ENCODE assay signal across 13 mouse cellular contexts in the genomic region with DNA sequence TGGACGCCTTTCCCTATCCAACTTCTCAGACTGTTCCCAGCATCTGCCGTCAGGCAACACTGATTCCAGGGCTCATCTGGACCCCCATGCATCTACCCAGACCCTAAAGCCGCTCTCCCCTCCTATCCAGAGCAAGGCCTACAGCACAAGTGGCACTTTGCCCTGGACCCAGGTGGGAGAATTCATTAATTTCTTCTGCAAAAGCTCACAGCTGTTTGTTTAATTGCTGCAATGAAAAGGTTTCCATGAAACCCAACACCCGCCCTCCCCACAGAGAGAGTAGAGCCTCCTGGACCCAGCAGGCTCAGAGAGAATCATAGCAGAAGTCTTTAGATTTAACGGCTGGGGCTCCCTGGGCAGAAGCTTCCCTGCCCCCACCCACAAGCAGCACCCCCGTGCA. TPM values are rescaled to one million over a fixed set of nuclear protein-coding genes. Genes with fewer than 3 reads are reported as not detected.
A peak's percentile ranks its signal among the peaks of the same experiment; 100 is the strongest.
DNase-seq lines count a peak whose midpoint lies in the region; ATAC-seq and TF ChIP-seq lines count a peak whose summit lies in the region.
"Had no signal": no experiment of that assay in that cellular context is flagged by ENCODE, and none has a peak within 500 bp of the region (broad histone marks: within the 10 kb centered on the region; RNA-seq: fewer than 3 reads in every experiment).

No protein-coding gene starts in this region.

- no peaks in the 10 kb centered on the region for H3K36me3 ChIP-seq in embryonic facial prominence, embryonic 14.5 days (ENCODE audit: control insufficient read depth, insufficient read depth, low read length)
- H3K36me3 ChIP-seq in hindbrain, embryonic 11.5 days (ENCODE audit: control insufficient read depth, insufficient read depth, low read length): no peaks in the 10 kb centered on the region
- H3K36me3 ChIP-seq in limb, embryonic 15.5 days: no peaks in the 10 kb centered on the region
- H3K36me3 ChIP-seq: heart, embryonic 10.5 days had no signal

- peaks cover 35% of the 10 kb centered on the region for H3K4me1 ChIP-seq in embryonic facial prominence, embryonic 14.5 days (ENCODE audit: control insufficient read depth, insufficient read depth, low read length)
- H3K4me1 ChIP-seq in hindbrain, embryonic 11.5 days (replicated peaks; ENCODE audit: control insufficient read depth, insufficient read depth, low read length): peaks cover 19% of the 10 kb centered on the region
- H3K4me1 ChIP-seq in limb, embryonic 15.5 days: peaks cover 47% of the 10 kb centered on the region

- TF ChIP-seq CTCF in layer of hippocampus, adult 2 months (conservative IDR thresholded peaks at IDR 0.05): no peak

- peak overlapping the region; percentile 15; the same call in 1 of the 2 replicates for H3K4me3 ChIP-seq in layer of hippocampus, adult 2 months
- H3K4me3 ChIP-seq in embryonic facial prominence, embryonic 14.5 days (ENCODE audit: low read depth, low read length): no peak overlapping the region
- H3K4me3 ChIP-seq in hindbrain, embryonic 11.5 days (ENCODE audit: low read depth, low read length): no peak overlapping the region
- H3K4me3 ChIP-seq in limb, embryonic 15.5 days: no peak overlapping the region
- H3K4me3 ChIP-seq: heart, embryonic 10.5 days had no signal

- H3K9ac ChIP-seq in embryonic facial prominence, embryonic 14.5 days (ENCODE audit: low read depth, low read length): no peak overlapping the region
- no peak overlapping the region for H3K9ac ChIP-seq in hindbrain, embryonic 11.5 days (ENCODE audit: low read depth, low read length)
- no peak overlapping the region for H3K9ac ChIP-seq in limb, embryonic 15.5 days

- peak; percentile 17; the same call in 1 of the 2 replicates for ATAC-seq in embryonic facial prominence, embryonic 14.5 days (ENCODE audit: low read depth)
- ATAC-seq in hindbrain, embryonic 11.5 days (ENCODE audit: low FRiP score): no peak
- no peak for ATAC-seq in limb, embryonic 15.5 days (ENCODE audit: insufficient number of reproducible peaks, low FRiP score, low TSS enrichment, low read depth)

- no peaks in the 10 kb centered on the region for H3K9me3 ChIP-seq in embryonic facial prominence, embryonic 14.5 days (ENCODE audit: control insufficient read depth, low read length)
- no peaks in the 10 kb centered on the region for H3K9me3 ChIP-seq in hindbrain, embryonic 11.5 days (ENCODE audit: control insufficient read depth, low read length)
- H3K9me3 ChIP-seq in limb, embryonic 15.5 days: no peaks in the 10 kb centered on the region
- H3K9me3 ChIP-seq: heart, embryonic 10.5 days had no signal

- no peaks in the 10 kb centered on the region for H3K27me3 ChIP-seq in embryonic facial prominence, embryonic 14.5 days (replicated peaks; ENCODE audit: control insufficient read depth, insufficient read depth, low read length)
- H3K27me3 ChIP-seq in hindbrain, embryonic 11.5 days (ENCODE audit: control insufficient read depth, insufficient read depth, low read length): no peaks in the 10 kb centered on the region
- H3K27me3 ChIP-seq in limb, embryonic 15.5 days: no peaks in the 10 kb centered on the region

- WGBS in embryonic facial prominence, embryonic 14.5 days: 48% methylated on average over 6 of the region's 6 CpGs
- WGBS in hindbrain, embryonic 11.5 days: 55% methylated on average over 6 of the region's 6 CpGs
- WGBS in limb, embryonic 15.5 days: 33% methylated on average over 6 of the region's 6 CpGs

- H3K4me2 ChIP-seq in embryonic facial prominence, embryonic 14.5 days (ENCODE audit: low read depth, low read length): no peak overlapping the region
- no peak overlapping the region for H3K4me2 ChIP-seq in hindbrain, embryonic 11.5 days (replicated peaks; ENCODE audit: low read depth, low read length)
- 0 out of 2 replicates have a peak overlapping the region, but pooled peaks have one; percentile 6 for H3K4me2 ChIP-seq in limb, embryonic 15.5 days

- DNase-seq in layer of hippocampus, adult 2 months (ENCODE audit: low spot score in 2 of 2): no peak
- DNase-seq in layer of hippocampus, adult 9-11 months: no peak
- DNase-seq in embryonic facial prominence, embryonic 14.5 days (ENCODE audit: low spot score): peak; percentile 66
- no peak for DNase-seq in hindbrain, embryonic 11.5 days (ENCODE audit: low spot score)
- DNase-seq in retina, embryonic 14.5 days (ENCODE audit: low spot score): no peak
- no peak for DNase-seq in gastrocnemius, postnatal 10 days
- DNase-seq in left cerebral cortex, adult 18-20 months (ENCODE audit: low spot score in 2 of 2): no peak
- DNase-seq: kidney, postnatal 4 days; lung, embryonic 14.5 days; right cerebral cortex, postnatal 4 days had no signal

- peak overlapping the region; percentile 87 for H3K27ac ChIP-seq in layer of hippocampus, adult 2 months
- no peak overlapping the region for H3K27ac ChIP-seq in embryonic facial prominence, embryonic 14.5 days (replicated peaks; ENCODE audit: low read depth, low read length)
- H3K27ac ChIP-seq in hindbrain, embryonic 11.5 days (ENCODE audit: low read depth, low read length): 0 out of 2 replicates have a peak overlapping the region, but pooled peaks have one; percentile 2
- peak overlapping the region; percentile 38 for H3K27ac ChIP-seq in limb, embryonic 15.5 days
- H3K27ac ChIP-seq: heart, embryonic 10.5 days had no signal

RNA-seq across cellular contexts. Expression of gene Ankrd13b, which starts 4.2 kb away (rescaled TPM):
- total RNA-seq in layer of hippocampus, adult 2 months (2021): 10 to 100 TPM; 80.1 to 81.7 TPM
- 11.4 and 11.6 TPM in 2 replicates for polyA plus RNA-seq in embryonic facial prominence, embryonic 14.5 days (2014; fragmentation: Nextera tagmentation; extraction: Ambion mirVana)
- polyA plus RNA-seq in hindbrain, embryonic 11.5 days (2014; fragmentation: Nextera tagmentation; extraction: Ambion mirVana): 13.1 and 13.9 TPM in 2 replicates
- 5.0 and 7.2 TPM in 2 replicates for polyA plus RNA-seq in limb, embryonic 15.5 days (2015; fragmentation: Nextera tagmentation; extraction: Ambion mirVana)
- total RNA-seq in gastrocnemius, postnatal 10 days (2021): 1 to 10 TPM; 7.2 to 9.3 TPM
- total RNA-seq in left cerebral cortex, adult 18-20 months (2021): 10 to 100 TPM; 80.5 to 82.5 TPM

RNA-seq across cellular contexts. Expression of gene Git1, which starts 8.1 kb away (rescaled TPM):
- 100 to 1,000 TPM; 295 to 316 TPM for total RNA-seq in layer of hippocampus, adult 2 months (2021)
- polyA plus RNA-seq in embryonic facial prominence, embryonic 14.5 days (2014; fragmentation: Nextera tagmentation; extraction: Ambion mirVana): 15.1 and 16.7 TPM in 2 replicates
- 12.6 and 18.6 TPM in 2 replicates for polyA plus RNA-seq in hindbrain, embryonic 11.5 days (2014; fragmentation: Nextera tagmentation; extraction: Ambion mirVana)
- 9.1 and 10.8 TPM in 2 replicates for polyA plus RNA-seq in limb, embryonic 15.5 days (2015; fragmentation: Nextera tagmentation; extraction: Ambion mirVana)
- total RNA-seq in gastrocnemius, postnatal 10 days (2021): 10 to 100 TPM; 31.5 to 39.9 TPM
- 100 to 1,000 TPM; 282 to 319 TPM for total RNA-seq in left cerebral cortex, adult 18-20 months (2021)

RNA-seq across cellular contexts. Expression of gene Coro6, which starts 23.0 kb away (rescaled TPM):
- 10 to 100 TPM; 12.7 to 14.1 TPM for total RNA-seq in layer of hippocampus, adult 2 months (2021)
- 4.4 and 7.2 TPM in 2 replicates for polyA plus RNA-seq in embryonic facial prominence, embryonic 14.5 days (2014; fragmentation: Nextera tagmentation; extraction: Ambion mirVana)
- polyA plus RNA-seq in hindbrain, embryonic 11.5 days (2014; fragmentation: Nextera tagmentation; extraction: Ambion mirVana): 0.14 and 0.22 TPM in 2 replicates
- polyA plus RNA-seq in limb, embryonic 15.5 days (2015; fragmentation: Nextera tagmentation; extraction: Ambion mirVana): 2.2 and 8.0 TPM in 2 replicates
- total RNA-seq in gastrocnemius, postnatal 10 days (2021): 10 to 100 TPM; 61.7 to 67.7 TPM
- 10 to 100 TPM; 37.6 to 48.5 TPM for total RNA-seq in left cerebral cortex, adult 18-20 months (2021)
- total RNA-seq: megakaryocyte-erythroid progenitor cell, adult 5-6 weeks had no signal

RNA-seq across cellular contexts. Expression of gene Abhd15, which starts 29.7 kb away (rescaled TPM):
- 1 to 10 TPM; 1.4 to 1.7 TPM for total RNA-seq in layer of hippocampus, adult 2 months (2021)
- polyA plus RNA-seq in embryonic facial prominence, embryonic 14.5 days (2014; fragmentation: Nextera tagmentation; extraction: Ambion mirVana): 2.3 and 3.3 TPM in 2 replicates
- polyA plus RNA-seq in hindbrain, embryonic 11.5 days (2014; fragmentation: Nextera tagmentation; extraction: Ambion mirVana): 2.1 and 3.0 TPM in 2 replicates
- polyA plus RNA-seq in limb, embryonic 15.5 days (2015; fragmentation: Nextera tagmentation; extraction: Ambion mirVana): 2.7 and 3.0 TPM in 2 replicates
- total RNA-seq in gastrocnemius, postnatal 10 days (2021): under 1 TPM; 0.70 to 0.81 TPM
- total RNA-seq in left cerebral cortex, adult 18-20 months (2021): 1 to 10 TPM in 1 of 2 experiments, under 1 TPM in 1; 0.77 to 1.3 TPM

RNA-seq across cellular contexts. Expression of gene Trp53i13, which starts 30.6 kb away (rescaled TPM):
- total RNA-seq in layer of hippocampus, adult 2 months (2021): 1 to 10 TPM; 5.7 to 7.4 TPM
- polyA plus RNA-seq in embryonic facial prominence, embryonic 14.5 days (2014; fragmentation: Nextera tagmentation; extraction: Ambion mirVana): 51.2 and 52.3 TPM in 2 replicates
- 27.7 and 27.9 TPM in 2 replicates for polyA plus RNA-seq in hindbrain, embryonic 11.5 days (2014; fragmentation: Nextera tagmentation; extraction: Ambion mirVana)
- polyA plus RNA-seq in limb, embryonic 15.5 days (2015; fragmentation: Nextera tagmentation; extraction: Ambion mirVana): 62.5 and 69.8 TPM in 2 replicates
- total RNA-seq in gastrocnemius, postnatal 10 days (2021): 10 to 100 TPM in 1 of 2 experiments, 1 to 10 TPM in 1; 7.7 to 10.0 TPM
- 1 to 10 TPM; 4.1 to 4.5 TPM for total RNA-seq in left cerebral cortex, adult 18-20 months (2021)

Comparison
In these comparisons a context has a peak if more than half of its experiments do, and no peak if none do; other contexts are left out.
1. RNA of gene Ankrd13b, which starts 4.2 kb away (total RNA-seq): 80.5 to 82.5 TPM in left cerebral cortex, adult 18-20 months and 80.1 to 81.7 TPM in layer of hippocampus, adult 2 months; 7.2 to 9.3 TPM in gastrocnemius, postnatal 10 days; every median in the first group is over 4 times any median in the second.
2. RNA of gene Git1, which starts 8.1 kb away (total RNA-seq): 282 to 319 TPM in left cerebral cortex, adult 18-20 months and 295 to 316 TPM in layer of hippocampus, adult 2 months; 31.5 to 39.9 TPM in gastrocnemius, postnatal 10 days; every median in the first group is over 4 times any median in the second.